Mouse (Mus musculus): ENCODE measurements at regions not wholly inside any gene's neighbourhood (a gene's known extent, or its start where the extent isn't known, plus 50 kb on each side); places are given as distances from the start of the nearest gene placed in this dataset.

- no peak for ATAC-seq (ENCODE audit: insufficient read depth)
- no peak for DNase-seq (ENCODE audit: low read depth in 3 of 3, low spot score in 3 of 3)
- no peaks in the 10 kb centered on the region for H3K4me1 ChIP-seq (replicated peaks; ENCODE audit: control insufficient read depth in 2 of 2, insufficient read depth in 2 of 2, low read length in 1 of 2)
- no peak overlapping the region for H3K9ac ChIP-seq (replicated peaks)
- no peaks in the 10 kb centered on the region for H3K9me3 ChIP-seq (ENCODE audit: control insufficient read depth, low read length)
- H3K27ac ChIP-seq, result no peak overlapping the region
- 58% methylated on average over 8 of the region's 8 CpGs for WGBS (ENCODE audit: insufficient replicate concordance)
- no peaks in the 10 kb centered on the region for H3K27me3 ChIP-seq (ENCODE audit: control insufficient read depth, insufficient read depth, low read length)
- no peak for TF ChIP-seq CTCF (IDR thresholded peaks at IDR 0.05; ENCODE audit: low read depth)
- no peak for TF ChIP-seq EP300 (IDR thresholded peaks at IDR 0.05; ENCODE audit: low read depth)
- H3K36me3 ChIP-seq (replicated peaks; ENCODE audit: control insufficient read depth, insufficient read depth, low read depth), result no peaks in the 10 kb centered on the region
- H3K4me3 ChIP-seq (ENCODE audit: insufficient read depth in 1 of 2, low read depth in 2 of 2, low read length in 2 of 2), result no peak overlapping the region
- no peak overlapping the region for H3K4me2 ChIP-seq (ENCODE audit: low read depth)
These were observed 79.9 kb downstream of the Smim20 start for GRCm38 (mm10) chr5:53346756-53347155.

- TF ChIP-seq EP300 (IDR thresholded peaks at IDR 0.05; ENCODE audit: low read depth), result no peak
- no peak for TF ChIP-seq CTCF (IDR thresholded peaks at IDR 0.05; ENCODE audit: low read depth)
- no peak overlapping the region for H3K4me2 ChIP-seq (ENCODE audit: low read depth)
- no peaks in the 10 kb centered on the region for H3K4me1 ChIP-seq (replicated peaks; ENCODE audit: control insufficient read depth in 2 of 2, insufficient read depth in 2 of 2, low read length in 1 of 2)
- H3K27ac ChIP-seq, result no peak overlapping the region
- H3K27me3 ChIP-seq (ENCODE audit: control insufficient read depth, insufficient read depth, low read length), result no peaks in the 10 kb centered on the region
- no peak overlapping the region for H3K4me3 ChIP-seq (ENCODE audit: insufficient read depth in 1 of 2, low read depth in 2 of 2, low read length in 2 of 2)
- DNase-seq (ENCODE audit: low read depth in 3 of 3, low spot score in 3 of 3) (no peak), ATAC-seq (ENCODE audit: insufficient read depth) (no peak)
- H3K36me3 ChIP-seq (replicated peaks; ENCODE audit: control insufficient read depth, insufficient read depth, low read depth), result no peaks in the 10 kb centered on the region
- H3K9ac ChIP-seq (replicated peaks), result no peak overlapping the region
- WGBS (ENCODE audit: insufficient replicate concordance), result 48% methylated on average over 4 of the region's 4 CpGs
- H3K9me3 ChIP-seq (ENCODE audit: control insufficient read depth, low read length), result no peaks in the 10 kb centered on the region
These were observed 86.0 kb downstream of the Smim20 start for GRCm38 (mm10) chr5:53352852-53353251.

GRCm38 (mm10) chr5:53354296-53354695 lies 87.4 kb downstream of the Smim20 start:
- Histone ChIP-seq H3K9ac (replicated peaks) (no peak overlapping the region), H3K27me3 (ENCODE audit: control insufficient read depth, insufficient read depth, low read length) (no peaks in the 10 kb centered on the region), H3K4me2 (ENCODE audit: low read depth) (no peak overlapping the region), H3K9me3 (ENCODE audit: control insufficient read depth, low read length) (no peaks in the 10 kb centered on the region), H3K36me3 (replicated peaks; ENCODE audit: control insufficient read depth, insufficient read depth, low read depth) (no peaks in the 10 kb centered on the region), H3K4me3 (ENCODE audit: insufficient read depth in 1 of 2, low read depth in 2 of 2, low read length in 2 of 2) (no peak overlapping the region), H3K27ac (no peak overlapping the region), H3K4me1 (replicated peaks; ENCODE audit: control insufficient read depth in 2 of 2, insufficient read depth in 2 of 2, low read length in 1 of 2) (no peaks in the 10 kb centered on the region)
- ATAC-seq (ENCODE audit: insufficient read depth) (no peak), DNase-seq (ENCODE audit: low read depth in 3 of 3, low spot score in 3 of 3) (no peak)
- WGBS (ENCODE audit: insufficient replicate concordance), result 65% methylated on average over 3 of the region's 3 CpGs
- TF ChIP-seq EP300 (IDR thresholded peaks at IDR 0.05; ENCODE audit: low read depth) (no peak), CTCF (IDR thresholded peaks at IDR 0.05; ENCODE audit: low read depth) (no peak)

- WGBS (ENCODE audit: insufficient replicate concordance), result 2% methylated on average over 6 of the region's 6 CpGs
- H3K4me3 ChIP-seq (ENCODE audit: insufficient read depth in 1 of 2, low read depth in 2 of 2, low read length in 2 of 2), result no peak overlapping the region
- no peaks in the 10 kb centered on the region for H3K27me3 ChIP-seq (ENCODE audit: control insufficient read depth, insufficient read depth, low read length)
- no peak overlapping the region for H3K27ac ChIP-seq
- H3K9me3 ChIP-seq (ENCODE audit: control insufficient read depth, low read length), result no peaks in the 10 kb centered on the region
- peak; percentile 85 for TF ChIP-seq CTCF (IDR thresholded peaks at IDR 0.05; ENCODE audit: low read depth)
- no peak for TF ChIP-seq EP300 (IDR thresholded peaks at IDR 0.05; ENCODE audit: low read depth)
- DNase-seq (ENCODE audit: low read depth in 3 of 3, low spot score in 3 of 3) (peak in 1 of 3 experiments; percentile 14), ATAC-seq (ENCODE audit: insufficient read depth) (no peak)
- no peaks in the 10 kb centered on the region for H3K36me3 ChIP-seq (replicated peaks; ENCODE audit: control insufficient read depth, insufficient read depth, low read depth)
- no peaks in the 10 kb centered on the region for H3K4me1 ChIP-seq (replicated peaks; ENCODE audit: control insufficient read depth in 2 of 2, insufficient read depth in 2 of 2, low read length in 1 of 2)
- H3K4me2 ChIP-seq (ENCODE audit: low read depth), result no peak overlapping the region
- H3K9ac ChIP-seq (replicated peaks), result no peak overlapping the region
These were observed 88.2 kb downstream of the Smim20 start for GRCm38 (mm10) chr5:53355069-53355468.

- Histone ChIP-seq H3K9ac (replicated peaks) (no peak overlapping the region), H3K36me3 (replicated peaks; ENCODE audit: control insufficient read depth, insufficient read depth, low read depth) (no peaks in the 10 kb centered on the region), H3K4me3 (ENCODE audit: insufficient read depth in 1 of 2, low read depth in 2 of 2, low read length in 2 of 2) (no peak overlapping the region), H3K9me3 (ENCODE audit: control insufficient read depth, low read length) (no peaks in the 10 kb centered on the region), H3K4me2 (ENCODE audit: low read depth) (no peak overlapping the region), H3K4me1 (replicated peaks; ENCODE audit: control insufficient read depth in 2 of 2, insufficient read depth in 2 of 2, low read length in 1 of 2) (no peaks in the 10 kb centered on the region), H3K27ac (no peak overlapping the region), H3K27me3 (ENCODE audit: control insufficient read depth, insufficient read depth, low read length) (no peaks in the 10 kb centered on the region)
- ATAC-seq (ENCODE audit: insufficient read depth) (no peak), DNase-seq (ENCODE audit: low read depth in 3 of 3, low spot score in 3 of 3) (no peak)
- no peak for TF ChIP-seq EP300 (IDR thresholded peaks at IDR 0.05; ENCODE audit: low read depth)
- TF ChIP-seq CTCF (IDR thresholded peaks at IDR 0.05; ENCODE audit: low read depth), result no peak
- WGBS (ENCODE audit: insufficient replicate concordance), result 52% methylated on average over 7 of the region's 7 CpGs
These were observed 90.3 kb downstream of the Smim20 start for GRCm38 (mm10) chr5:53357086-53357608.
